Mouse (Mus musculus): ENCODE data around the gene Cdan1.

DNA sequence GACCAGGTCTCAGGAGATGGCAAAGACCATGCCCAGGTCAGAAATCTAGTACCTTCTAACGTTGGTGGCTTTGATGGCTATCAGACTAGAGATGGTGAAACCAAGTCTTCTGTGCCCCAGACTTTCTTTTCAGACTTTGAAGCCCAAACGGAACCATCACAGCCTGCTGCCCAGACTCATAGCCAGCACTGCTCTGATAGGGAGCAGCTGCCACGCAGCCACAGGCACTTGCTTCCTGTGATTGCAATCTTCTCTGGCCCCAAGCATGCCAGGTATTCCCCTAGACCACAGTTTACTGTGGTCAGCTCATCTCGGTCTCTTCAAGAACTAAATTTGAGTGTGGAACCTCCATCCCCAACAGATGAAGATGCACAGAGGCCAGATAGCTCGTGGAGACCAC is 147.3 kb downstream of the Cdan1 start:
- no peak for TF ChIP-seq CTCF (IDR thresholded peaks at IDR 0.05; ENCODE audit: low read depth, low read length)
- no peak for TF ChIP-seq POLR2A (IDR thresholded peaks at IDR 0.05; ENCODE audit: insufficient read depth, low read length)
- no peak for TF ChIP-seq EP300 (IDR thresholded peaks at IDR 0.05; ENCODE audit: insufficient read depth, low read depth, low read length)
